Mouse (Mus musculus): ENCODE measurements at regions not wholly inside any gene's neighbourhood (a gene's known extent, or its start where the extent isn't known, plus 50 kb on each side); places are given as distances from the start of the nearest gene placed in this dataset.
A peak's percentile ranks its signal among the peaks of the same experiment; 100 is the strongest.

DNA sequence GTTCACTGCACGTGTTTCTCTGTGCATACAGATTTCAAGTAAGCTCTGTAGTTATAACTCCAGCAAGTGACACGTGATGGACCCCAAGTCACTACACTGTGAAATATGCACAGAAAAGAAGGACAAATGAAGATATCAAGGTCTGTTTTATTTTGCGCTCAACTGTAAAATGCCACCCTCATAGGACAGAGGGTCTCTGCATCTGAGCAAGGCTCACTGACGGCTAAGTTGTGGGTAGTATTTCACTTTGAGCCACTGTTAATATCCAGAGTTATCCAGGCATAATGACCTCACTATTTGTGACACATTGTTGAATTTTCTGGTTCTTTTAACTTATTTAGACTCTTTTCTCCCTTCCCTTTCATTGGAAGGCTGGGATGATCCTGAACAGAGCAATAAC is 210.4 kb upstream of the Dnajc24 start:
- H3K36me3 ChIP-seq (ENCODE audit: control insufficient read depth, insufficient read depth, low read length) = no peaks in the 10 kb centered on the region
- H3K9me3 ChIP-seq (ENCODE audit: control insufficient read depth, low read length) = no peaks in the 10 kb centered on the region
- H3K9ac ChIP-seq (ENCODE audit: low read depth, low read length, severe bottlenecking) = no peak overlapping the region
- no peaks in the 10 kb centered on the region for H3K27me3 ChIP-seq (ENCODE audit: control insufficient read depth, insufficient read depth, low read length)
- H3K4me1 ChIP-seq (ENCODE audit: control insufficient read depth, insufficient read depth, low read length) = no peaks in the 10 kb centered on the region
- H3K4me2 ChIP-seq (replicated peaks; ENCODE audit: low read depth, low read length, severe bottlenecking) = no peak overlapping the region
- DNase-seq (ENCODE audit: low spot score) = no peak
- WGBS = 77% methylated on average over 4 of the region's 4 CpGs
- TF ChIP-seq POLR2A (IDR thresholded peaks at IDR 0.05; ENCODE audit: borderline replicate concordance, extremely low read depth, insufficient read depth, insufficient read length) = no peak
- no peak overlapping the region for H3K27ac ChIP-seq (replicated peaks; ENCODE audit: low read depth, low read length)
- ATAC-seq (ENCODE audit: low FRiP score, low read depth) = no peak
- no peak overlapping the region for H3K4me3 ChIP-seq (replicated peaks; ENCODE audit: low read length)

GRCm38 (mm10) chr2:106210773-106211172 is 207.4 kb upstream of the Dnajc24 start:
- Histone ChIP-seq H3K9ac (ENCODE audit: low read depth, low read length, severe bottlenecking) (no peak overlapping the region), H3K9me3 (ENCODE audit: control insufficient read depth, low read length) (no peaks in the 10 kb centered on the region), H3K4me1 (ENCODE audit: control insufficient read depth, insufficient read depth, low read length) (no peaks in the 10 kb centered on the region), H3K4me2 (replicated peaks; ENCODE audit: low read depth, low read length, severe bottlenecking) (no peak overlapping the region), H3K27ac (replicated peaks; ENCODE audit: low read depth, low read length) (no peak overlapping the region), H3K27me3 (ENCODE audit: control insufficient read depth, insufficient read depth, low read length) (no peaks in the 10 kb centered on the region), H3K4me3 (replicated peaks; ENCODE audit: low read length) (no peak overlapping the region), H3K36me3 (ENCODE audit: control insufficient read depth, insufficient read depth, low read length) (no peaks in the 10 kb centered on the region)
- 60% methylated on average over 1 of the region's 1 CpGs for WGBS
- no peak for ATAC-seq (ENCODE audit: low FRiP score, low read depth)
- DNase-seq (ENCODE audit: low spot score) = no peak
- TF ChIP-seq POLR2A (IDR thresholded peaks at IDR 0.05; ENCODE audit: borderline replicate concordance, extremely low read depth, insufficient read depth, insufficient read length) = no peak

DNA sequence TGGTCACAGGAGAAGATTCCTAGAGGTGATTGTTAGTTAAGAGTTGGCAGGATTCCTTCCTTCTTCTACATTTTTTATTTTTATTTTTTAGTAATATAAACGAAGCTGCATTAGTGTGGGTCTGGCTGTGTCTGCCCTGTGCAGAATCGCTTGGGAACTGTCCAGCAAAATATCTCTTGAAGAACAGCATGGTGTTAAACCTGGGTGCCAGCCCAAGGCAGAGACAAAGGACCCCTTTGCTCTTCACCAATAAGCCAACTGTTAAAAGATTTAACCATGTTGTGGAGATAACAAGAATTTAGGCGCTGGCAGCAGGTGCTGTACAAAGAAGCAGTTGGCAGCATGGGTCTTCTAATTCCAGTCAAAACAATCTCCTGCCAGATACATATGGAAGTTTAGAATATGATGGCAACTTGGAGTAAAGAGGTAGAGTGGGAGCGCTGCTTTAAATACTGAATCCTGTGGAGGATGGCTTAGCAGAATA is 205.5 kb upstream of the Dnajc24 start:
- Histone ChIP-seq H3K27ac (replicated peaks; ENCODE audit: low read depth, low read length) (no peak overlapping the region), H3K9me3 (ENCODE audit: control insufficient read depth, low read length) (no peaks in the 10 kb centered on the region), H3K9ac (ENCODE audit: low read depth, low read length, severe bottlenecking) (no peak overlapping the region), H3K4me3 (replicated peaks; ENCODE audit: low read length) (no peak overlapping the region), H3K36me3 (ENCODE audit: control insufficient read depth, insufficient read depth, low read length) (no peaks in the 10 kb centered on the region), H3K4me1 (ENCODE audit: control insufficient read depth, insufficient read depth, low read length) (no peaks in the 10 kb centered on the region), H3K4me2 (replicated peaks; ENCODE audit: low read depth, low read length, severe bottlenecking) (no peak overlapping the region), H3K27me3 (ENCODE audit: control insufficient read depth, insufficient read depth, low read length) (no peaks in the 10 kb centered on the region)
- no peak for DNase-seq (ENCODE audit: low spot score)
- 71% methylated on average over 4 of the region's 4 CpGs for WGBS
- TF ChIP-seq POLR2A (IDR thresholded peaks at IDR 0.05; ENCODE audit: borderline replicate concordance, extremely low read depth, insufficient read depth, insufficient read length) = no peak
- no peak for ATAC-seq (ENCODE audit: low FRiP score, low read depth)

DNA sequence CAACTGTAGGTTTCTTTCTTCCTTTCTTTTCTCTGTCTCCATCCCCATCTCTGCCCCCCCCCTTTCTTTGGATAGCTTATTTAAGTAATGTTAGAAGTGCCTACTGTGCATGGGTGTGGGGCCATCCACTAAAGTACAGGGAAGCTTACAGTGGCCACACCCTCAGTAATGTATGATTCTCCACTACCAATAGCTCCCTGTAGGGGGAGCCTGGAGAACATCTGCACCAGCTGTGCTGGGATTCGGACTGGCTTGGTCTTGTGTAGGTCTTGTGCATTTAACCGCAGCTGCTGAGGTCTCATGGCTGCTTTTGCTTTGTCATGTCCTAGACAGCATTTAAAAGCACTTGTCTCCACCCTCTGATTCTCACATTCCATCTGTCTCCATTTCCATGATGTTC is 196.8 kb upstream of the Dnajc24 start:
- WGBS = 98% methylated on average over 2 of the region's 2 CpGs
- Histone ChIP-seq H3K4me2 (replicated peaks; ENCODE audit: low read depth, low read length, severe bottlenecking) (no peak overlapping the region), H3K9ac (ENCODE audit: low read depth, low read length, severe bottlenecking) (no peak overlapping the region), H3K36me3 (ENCODE audit: control insufficient read depth, insufficient read depth, low read length) (no peaks in the 10 kb centered on the region), H3K9me3 (ENCODE audit: control insufficient read depth, low read length) (0 out of 2 replicates have a peak, but pooled peaks cover 4% of the 10 kb centered on the region), H3K4me3 (replicated peaks; ENCODE audit: low read length) (no peak overlapping the region), H3K27ac (replicated peaks; ENCODE audit: low read depth, low read length) (no peak overlapping the region), H3K4me1 (ENCODE audit: control insufficient read depth, insufficient read depth, low read length) (no peaks in the 10 kb centered on the region), H3K27me3 (ENCODE audit: control insufficient read depth, insufficient read depth, low read length) (no peaks in the 10 kb centered on the region)
- DNase-seq (ENCODE audit: low spot score) (no peak), ATAC-seq (ENCODE audit: low FRiP score, low read depth) (no peak)
- TF ChIP-seq POLR2A (IDR thresholded peaks at IDR 0.05; ENCODE audit: borderline replicate concordance, extremely low read depth, insufficient read depth, insufficient read length) = no peak

- DNase-seq (ENCODE audit: low spot score) (no peak), ATAC-seq (ENCODE audit: low FRiP score, low read depth) (no peak)
- Histone ChIP-seq H3K27ac (replicated peaks; ENCODE audit: low read depth, low read length) (no peak overlapping the region), H3K9me3 (ENCODE audit: control insufficient read depth, low read length) (0 out of 2 replicates have a peak, but pooled peaks cover 2% of the 10 kb centered on the region), H3K4me1 (ENCODE audit: control insufficient read depth, insufficient read depth, low read length) (peaks cover 10% of the 10 kb centered on the region; the same call in 1 of the 2 replicates), H3K4me3 (replicated peaks; ENCODE audit: low read length) (0 out of 2 replicates have a peak overlapping the region, but pooled peaks have one; percentile 33), H3K27me3 (ENCODE audit: control insufficient read depth, insufficient read depth, low read length) (no peaks in the 10 kb centered on the region), H3K36me3 (ENCODE audit: control insufficient read depth, insufficient read depth, low read length) (no peaks in the 10 kb centered on the region), H3K9ac (ENCODE audit: low read depth, low read length, severe bottlenecking) (no peak overlapping the region), H3K4me2 (replicated peaks; ENCODE audit: low read depth, low read length, severe bottlenecking) (peak overlapping the region; percentile 64)
- 7% methylated on average over 7 of the region's 7 CpGs for WGBS
- TF ChIP-seq POLR2A (IDR thresholded peaks at IDR 0.05; ENCODE audit: borderline replicate concordance, extremely low read depth, insufficient read depth, insufficient read length) = no peak
These were observed 191.8 kb upstream of the Dnajc24 start for GRCm38 (mm10) chr2:106195170-106195569.
